Mouse (Mus musculus) heart, postnatal 0 days (tissue): ENCODE results near the gene Platr17.

ENCODE experiments used
- CTCF ChIP-seq: IDR thresholded peaks from 2 replicates; pipeline ENCODE4 v1.5.1; 2016; ENCODE audit warnings: antibody characterized with exemption, control low read depth, low read depth
- EP300 ChIP-seq: IDR thresholded peaks from 2 replicates; pipeline ENCODE4 v1.6.1; 2016; ENCODE audit warnings: antibody characterized with exemption, low read depth

- TF ChIP-seq CTCF (no peak), EP300 (peak; percentile 86)
Measured at GRCm38 (mm10) chr17:33915671-33916250, 10.8 kb downstream of the Platr17 start, which contains the start of the genes Tapbp and Zbtb22.
